Mouse (Mus musculus) right cerebral cortex, postnatal 36 days (tissue): Measurements from ENCODE around the gene Map3k4.
"Not testable (repeated sequence)": the region's sequence is repeated elsewhere in the genome, so short reads cannot be mapped to it uniquely, and the experiment has no call there.

Experiments
- DNase-seq, 2 experiments: peaks; one replicate each; pipeline ENCODE4 v3.0.0; 2022; ENCODE audit warnings: low spot score in 2 of 2, mixed read lengths in 1 of 2

The Map3k4 gene

GRCm38 (mm10) chr17:12224551-12224950 is 94.0 kb downstream of the Map3k4 start:
- not testable (repeated sequence) for DNase-seq

GRCm38 (mm10) chr17:12224145-12224544 is 94.5 kb downstream of the Map3k4 start:
- no peak for DNase-seq

GRCm38 (mm10) chr17:12223682-12224081 is 94.9 kb downstream of the Map3k4 start:
- DNase-seq = no peak

GRCm38 (mm10) chr17:12221926-12222325 is 96.7 kb downstream of the Map3k4 start:
- DNase-seq = peak; percentile 61 to 62

GRCm38 (mm10) chr17:12216224-12216623 is 102.4 kb downstream of the Map3k4 start:
- DNase-seq = no peak

- DNase-seq = peak in 1 of 2 experiments; percentile 54
Observed at GRCm38 (mm10) chr17:12213430-12213829, 105.2 kb downstream of the Map3k4 start.

GRCm38 (mm10) chr17:12212341-12212740 is 106.3 kb downstream of the Map3k4 start:
- DNase-seq = no peak

GRCm38 (mm10) chr17:12211890-12212289 is 106.7 kb downstream of the Map3k4 start:
- no peak for DNase-seq

GRCm38 (mm10) chr17:12210544-12211132 is 108.0 kb downstream of the Map3k4 start:
- peak; percentile 64 to 71 for DNase-seq

GRCm38 (mm10) chr17:12209481-12209880 is 109.1 kb downstream of the Map3k4 start:
- no peak for DNase-seq

- no peak for DNase-seq
Observed at GRCm38 (mm10) chr17:12207022-12207548, 111.5 kb downstream of the Map3k4 start.

- no peak for DNase-seq
Observed at GRCm38 (mm10) chr17:12206248-12206647, 112.3 kb downstream of the Map3k4 start.

GRCm38 (mm10) chr17:12205694-12206075 is 112.9 kb downstream of the Map3k4 start:
- DNase-seq = no peak

- DNase-seq = no peak
Observed at GRCm38 (mm10) chr17:12205015-12205693, 113.4 kb downstream of the Map3k4 start.

- DNase-seq = no peak
Observed at GRCm38 (mm10) chr17:12204689-12205014, 113.9 kb downstream of the Map3k4 start.

- no peak for DNase-seq
Observed at GRCm38 (mm10) chr17:12204246-12204645, 114.3 kb downstream of the Map3k4 start.

- no peak for DNase-seq
Observed at GRCm38 (mm10) chr17:12203414-12203897, 115.1 kb downstream of the Map3k4 start.

- no peak for DNase-seq
Observed at GRCm38 (mm10) chr17:12201086-12201485, 117.5 kb downstream of the Map3k4 start.

GRCm38 (mm10) chr17:12199933-12200332 is 118.7 kb downstream of the Map3k4 start:
- no peak for DNase-seq

- no peak for DNase-seq
Observed at GRCm38 (mm10) chr17:12195604-12196003, 123.0 kb downstream of the Map3k4 start.

GRCm38 (mm10) chr17:12195137-12195536 is 123.5 kb downstream of the Map3k4 start:
- DNase-seq = no peak

GRCm38 (mm10) chr17:12187782-12188181 is 130.8 kb downstream of the Map3k4 start:
- DNase-seq = no peak

GRCm38 (mm10) chr17:12186341-12186740 is 132.3 kb downstream of the Map3k4 start:
- no peak for DNase-seq
